Mouse (Mus musculus) left cerebral cortex, postnatal 14 days (tissue): ENCODE measurements around the gene Sh3rf1. TPM values are rescaled to one million over a fixed set of nuclear protein-coding genes. Genes with fewer than 3 reads are reported as not detected.

ENCODE experiments used
- DNase-seq, 2 experiments: peaks; one replicate each; pipeline ENCODE4 v3.0.0; 2021 to 2022; ENCODE audit warnings: low spot score in 2 of 2, mixed read lengths in 1 of 2
- intact Hi-C: fragments of 180-260 bp; cut with DNase I; formaldehyde crosslinking; loops from one replicate; pipeline ENCODE4 v1.15.1; 2025
- total RNA-seq, 2 experiments: library from RNA; stranded (reverse); gene quantifications; 2 replicates each; pipeline ENCODE4 v1.2.3; 2021

Gene Sh3rf1
- total RNA-seq, 2 experiments from 2014 or later: 39.5 to 41.7 TPM

- intact Hi-C loops: no loop called here
- DNase-seq: no peak
Measured at GRCm38 (mm10) chr8:61308896-61309295, 85.2 kb downstream of the Sh3rf1 start.

DNA sequence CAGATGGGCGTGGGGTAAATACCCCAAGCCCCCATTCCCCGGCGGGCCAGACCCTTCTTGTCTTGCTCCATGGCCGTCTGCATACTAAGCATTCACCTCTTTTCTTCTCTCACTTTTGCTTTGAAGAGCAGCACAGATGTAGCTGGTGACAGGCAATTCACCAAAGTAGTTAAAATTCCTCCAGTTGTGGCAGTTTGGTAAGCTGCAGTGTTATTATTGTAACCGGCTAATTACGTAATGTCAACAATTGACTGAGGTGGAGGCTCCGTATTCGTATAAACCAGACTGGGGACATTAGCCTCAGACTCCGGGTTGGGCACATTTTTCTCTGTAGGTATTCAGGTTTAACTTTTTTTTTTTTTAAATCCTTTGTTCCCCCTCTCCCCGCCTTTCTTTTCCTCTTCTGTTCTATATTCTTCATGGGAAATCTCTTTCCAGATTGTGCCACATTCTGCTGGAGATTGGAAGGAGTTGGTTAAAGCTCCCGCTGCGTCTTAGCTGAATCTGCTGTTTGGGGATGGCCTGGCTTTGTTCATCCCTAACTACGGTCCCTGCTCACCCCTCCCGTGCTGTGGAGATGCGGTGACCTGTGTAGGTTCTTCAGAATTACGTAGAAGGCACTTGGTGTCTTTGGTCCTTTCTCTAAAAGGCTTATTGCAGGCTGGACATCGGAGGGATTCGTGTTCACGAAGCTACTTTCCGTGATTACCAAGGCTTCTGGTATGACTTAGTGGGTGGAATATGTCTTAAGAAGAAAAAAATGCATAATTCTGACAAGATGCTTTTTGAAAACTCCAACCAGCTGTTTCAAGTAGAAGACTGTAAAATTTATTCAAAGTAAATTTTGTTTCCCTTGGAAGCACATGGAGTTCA, 86.1 kb downstream of the Sh3rf1 start:
- intact Hi-C loops: no loop called here

DNA sequence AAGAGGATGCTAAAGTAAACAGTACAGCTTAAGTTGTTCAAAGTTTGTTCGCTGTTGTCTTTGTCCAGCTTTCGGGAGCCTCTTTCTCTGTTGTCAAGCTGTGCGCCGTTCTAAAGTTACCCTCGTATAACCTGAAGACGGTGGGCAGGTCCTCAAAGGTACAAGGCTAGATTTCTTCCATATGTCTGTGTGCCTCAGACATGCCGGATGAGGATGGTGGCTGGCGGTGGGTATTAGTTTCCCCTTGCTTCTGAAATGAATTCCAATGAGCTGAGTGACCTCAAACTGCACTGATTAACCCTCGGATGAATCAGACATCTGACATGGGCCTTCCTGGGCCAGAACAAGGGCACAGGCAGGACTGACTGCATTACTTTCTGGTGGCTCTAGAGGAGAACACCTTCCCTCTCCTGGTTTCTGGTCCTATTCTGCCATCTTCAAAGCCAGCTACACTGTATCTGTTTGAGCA, 86.8 kb downstream of the Sh3rf1 start:
- intact Hi-C loops: no loop called here

More for the DNA sequence above, 86.1 kb downstream of the Sh3rf1 start:
- DNase-seq: no peak

GRCm38 (mm10) chr8:61313016-61313415, 89.3 kb downstream of the Sh3rf1 start:
- no peak for DNase-seq
- intact Hi-C loops: no loop called here

More for the DNA sequence above, 86.8 kb downstream of the Sh3rf1 start:
- DNase-seq: no peak

DNA sequence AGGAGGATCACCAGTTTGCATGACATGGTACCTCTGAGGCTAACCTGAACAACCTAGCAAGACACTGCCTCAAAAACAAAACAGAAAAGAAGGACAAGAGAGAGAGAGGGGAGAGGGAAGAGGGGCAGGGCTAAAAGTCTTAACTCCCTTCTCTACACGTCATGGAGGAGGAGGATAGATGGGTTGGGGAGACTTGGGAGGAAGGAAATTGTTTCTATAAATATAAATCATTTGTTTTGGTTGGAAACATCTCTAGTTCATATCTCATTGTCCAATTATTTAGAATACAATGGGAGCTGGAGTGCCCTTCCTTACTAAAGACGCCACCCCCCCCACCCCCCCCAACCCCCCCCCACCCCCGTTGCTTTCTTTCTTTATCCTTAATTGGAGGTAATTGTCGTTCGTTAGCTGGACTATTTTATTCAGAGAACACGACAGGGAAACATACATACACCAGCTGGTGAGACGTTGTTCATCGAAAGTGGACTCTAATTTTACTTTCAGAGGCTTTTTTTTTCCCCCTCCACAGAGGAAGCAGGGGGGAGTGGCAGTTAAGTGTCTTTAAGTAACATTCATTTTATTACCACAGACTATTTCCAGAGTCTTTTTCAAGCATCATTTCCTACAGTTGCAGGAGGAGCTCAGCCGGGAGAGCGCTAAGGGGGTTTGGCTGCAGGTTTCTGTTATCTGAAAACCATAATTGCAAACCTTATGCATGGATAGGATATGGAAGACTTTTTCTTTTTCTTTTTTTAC, 92.5 kb downstream of the Sh3rf1 start:
- intact Hi-C loops: loop anchor here (5.0 kb wide), 1 partner anchor 89 kb away; no protein-coding TSS in a partner anchor
- DNase-seq: no peak

GRCm38 (mm10) chr8:61316813-61317534, 93.3 kb downstream of the Sh3rf1 start:
- intact Hi-C loops: loop anchor here (5.0 kb wide), 1 partner anchor 90 kb away; no protein-coding TSS in a partner anchor
- DNase-seq: no peak

DNA sequence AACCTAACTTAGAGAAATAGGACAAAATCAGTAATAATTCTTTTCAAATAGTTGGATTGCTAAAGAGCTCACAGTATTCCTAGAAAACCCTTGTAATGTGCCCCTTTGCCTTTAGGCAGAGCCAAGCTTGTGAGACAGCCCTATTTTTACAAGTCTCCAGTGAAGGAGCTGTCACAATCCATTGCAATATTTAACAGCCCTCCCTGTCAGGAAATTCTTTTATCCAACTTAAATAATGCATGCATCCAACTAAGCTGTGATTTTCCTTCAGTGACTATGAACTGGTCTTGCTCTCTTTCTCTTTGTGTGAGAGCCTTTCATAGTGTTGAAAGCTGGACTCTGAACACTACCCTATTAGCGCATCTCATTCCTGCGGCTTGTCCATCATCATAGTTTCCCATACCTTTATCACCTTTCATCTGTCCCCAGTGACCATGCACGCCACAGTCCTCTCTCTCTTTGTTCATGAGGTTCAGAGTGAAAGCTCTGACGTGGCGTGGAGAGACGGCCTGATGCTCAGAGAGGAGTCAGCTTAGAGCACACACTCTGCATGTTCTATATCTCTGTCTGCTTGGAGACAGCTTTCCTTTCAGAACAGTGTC, 94.0 kb downstream of the Sh3rf1 start:
- intact Hi-C loops: loop anchor here (5.0 kb wide), 1 partner anchor 90 kb away; no protein-coding TSS in a partner anchor
- no peak for DNase-seq

GRCm38 (mm10) chr8:61321216-61321615, 97.5 kb downstream of the Sh3rf1 start:
- intact Hi-C loops: no loop called here
- DNase-seq: no peak

GRCm38 (mm10) chr8:61321780-61322179, 98.1 kb downstream of the Sh3rf1 start:
- intact Hi-C loops: no loop called here
- DNase-seq: no peak

DNA sequence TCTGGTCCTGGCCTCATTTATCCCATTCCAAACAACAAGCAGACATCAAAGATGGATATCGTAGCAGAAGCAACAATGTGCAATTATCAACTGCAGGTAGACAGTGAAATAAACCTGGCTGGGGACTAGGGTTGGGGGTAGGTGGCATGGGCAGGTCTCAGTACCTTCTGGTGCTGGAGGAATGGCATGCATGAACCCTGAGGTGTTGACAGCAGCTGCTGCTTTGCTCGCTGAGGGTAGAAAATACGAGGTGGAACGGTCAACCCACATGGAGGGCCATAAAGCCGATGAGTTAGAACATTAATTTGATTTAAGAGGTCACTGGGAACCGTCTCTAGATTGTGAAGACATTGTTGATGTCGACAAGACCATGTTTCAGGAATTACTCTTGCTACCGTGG, 98.8 kb downstream of the Sh3rf1 start:
- no peak for DNase-seq
- intact Hi-C loops: no loop called here

DNA sequence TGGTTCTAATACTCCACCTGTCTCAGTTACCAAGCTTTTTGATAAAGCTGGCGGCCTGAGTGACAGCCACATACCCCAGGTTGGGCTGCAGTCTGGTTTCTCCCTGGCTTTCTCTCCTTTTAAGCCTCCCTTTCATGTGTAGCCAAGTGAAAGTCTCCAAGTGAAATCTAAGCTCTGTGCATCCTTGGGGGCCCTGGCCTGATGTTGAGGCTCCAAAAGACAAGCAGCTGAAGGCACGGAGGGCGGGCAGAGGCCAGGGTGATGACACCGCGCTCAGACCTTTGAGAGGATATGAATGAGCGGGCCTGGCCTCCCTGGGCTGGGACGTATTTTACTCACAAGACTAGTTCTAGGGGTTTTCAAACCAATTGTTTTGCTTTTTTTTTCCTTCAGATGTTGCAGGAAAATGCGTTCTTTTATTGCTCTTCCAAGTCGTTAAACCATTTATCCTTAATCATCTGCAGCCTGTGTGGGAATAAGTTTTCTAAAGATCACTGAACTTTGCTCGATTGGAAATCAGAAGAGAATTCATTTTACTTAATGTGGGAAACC, 100.8 kb downstream of the Sh3rf1 start:
- intact Hi-C loops: no loop called here
- DNase-seq: no peak

DNA sequence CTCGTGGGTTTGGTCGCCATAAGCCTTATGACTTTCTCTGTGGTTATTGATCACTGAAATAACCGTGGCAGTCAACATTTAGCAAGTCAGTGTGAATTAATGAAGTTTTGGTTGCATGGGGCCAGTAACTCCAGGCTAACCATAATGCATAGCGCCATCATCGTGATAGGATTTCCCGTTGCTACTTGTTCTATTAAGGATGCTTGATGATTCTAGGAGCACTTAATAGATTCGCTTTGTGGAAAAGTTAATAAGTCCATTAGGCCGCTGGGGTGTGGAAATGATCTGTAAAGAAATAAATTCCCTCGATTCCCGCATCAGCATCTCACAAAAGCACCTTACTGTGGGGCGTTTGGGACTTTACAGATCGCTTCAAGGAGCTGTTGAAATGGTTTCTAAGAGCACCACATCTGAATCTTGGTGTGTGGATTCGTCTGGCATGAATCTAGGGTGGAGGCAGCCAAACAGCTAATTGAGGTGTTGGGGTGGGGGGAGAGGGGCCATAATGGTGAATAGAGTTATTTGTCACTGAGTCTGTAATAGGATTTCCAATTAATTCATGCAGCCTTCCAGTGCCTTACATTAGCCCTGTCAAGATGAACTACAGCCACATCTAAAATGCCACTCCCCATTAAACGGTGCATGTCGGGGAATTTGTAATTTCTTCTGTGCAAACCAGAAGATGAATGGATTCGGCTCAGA, 101.5 kb downstream of the Sh3rf1 start:
- intact Hi-C loops: no loop called here
- DNase-seq: no peak

- no peak for DNase-seq
Measured at GRCm38 (mm10) chr8:61326281-61326680, 102.6 kb downstream of the Sh3rf1 start.

GRCm38 (mm10) chr8:61327333-61327732, 103.7 kb downstream of the Sh3rf1 start:
- intact Hi-C loops: no loop called here
- DNase-seq: no peak

More at GRCm38 (mm10) chr8:61326281-61326680, 102.6 kb downstream of the Sh3rf1 start:
- intact Hi-C loops: no loop called here

DNA sequence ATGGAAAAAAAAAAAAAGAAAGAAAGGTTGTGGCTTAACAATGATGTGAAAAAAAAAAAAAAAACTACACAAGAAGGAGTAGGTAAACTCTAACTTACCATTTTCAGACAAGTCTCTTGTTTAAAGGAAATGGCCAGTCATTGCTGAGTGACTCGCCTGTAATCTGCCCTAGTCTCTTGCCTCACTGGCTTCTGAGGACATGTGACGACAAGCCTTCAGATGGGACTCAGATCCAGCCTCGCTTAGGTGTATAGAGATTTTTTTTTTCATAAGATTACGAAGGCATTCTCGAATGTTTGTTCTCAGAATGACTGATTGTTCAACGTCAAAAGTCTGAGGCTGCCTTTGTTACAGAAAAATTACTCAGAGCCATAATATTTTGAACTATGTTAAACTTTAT, 116.0 kb downstream of the Sh3rf1 start:
- no peak for DNase-seq
- intact Hi-C loops: no loop called here

DNA sequence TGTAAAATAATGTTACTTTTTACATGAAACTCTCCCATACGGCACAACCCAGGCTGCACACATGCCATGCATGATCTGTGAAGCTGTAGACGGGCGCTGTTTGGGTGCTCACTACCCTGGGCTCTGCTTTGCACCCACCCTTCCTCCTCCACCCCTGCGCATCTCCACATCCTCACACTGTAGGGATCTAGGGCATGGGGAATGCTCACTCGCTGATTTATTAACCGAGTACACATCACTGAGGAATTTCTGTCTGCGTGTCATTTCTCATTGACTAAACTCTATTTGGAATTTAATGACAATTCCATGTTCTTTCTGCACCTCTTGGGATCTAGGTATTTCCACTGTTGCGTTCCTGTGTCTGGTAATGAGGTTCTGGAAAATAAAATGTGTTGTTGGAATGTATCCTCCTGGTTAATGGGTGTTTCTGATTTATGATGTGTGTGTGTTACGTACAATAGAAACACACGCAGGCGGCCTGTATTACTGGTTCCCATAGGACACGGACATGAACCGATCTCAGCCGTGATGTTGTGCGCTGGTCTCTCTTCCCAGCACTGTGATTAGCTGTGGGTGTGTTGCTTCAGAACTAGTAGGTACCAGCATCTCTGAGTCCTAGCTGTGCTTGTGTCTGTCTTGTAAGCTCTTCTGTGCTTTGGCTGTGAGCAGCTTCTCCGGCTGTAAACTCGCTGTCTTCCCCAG, 116.8 kb downstream of the Sh3rf1 start:
- intact Hi-C loops: no loop called here
- DNase-seq: no peak

DNA sequence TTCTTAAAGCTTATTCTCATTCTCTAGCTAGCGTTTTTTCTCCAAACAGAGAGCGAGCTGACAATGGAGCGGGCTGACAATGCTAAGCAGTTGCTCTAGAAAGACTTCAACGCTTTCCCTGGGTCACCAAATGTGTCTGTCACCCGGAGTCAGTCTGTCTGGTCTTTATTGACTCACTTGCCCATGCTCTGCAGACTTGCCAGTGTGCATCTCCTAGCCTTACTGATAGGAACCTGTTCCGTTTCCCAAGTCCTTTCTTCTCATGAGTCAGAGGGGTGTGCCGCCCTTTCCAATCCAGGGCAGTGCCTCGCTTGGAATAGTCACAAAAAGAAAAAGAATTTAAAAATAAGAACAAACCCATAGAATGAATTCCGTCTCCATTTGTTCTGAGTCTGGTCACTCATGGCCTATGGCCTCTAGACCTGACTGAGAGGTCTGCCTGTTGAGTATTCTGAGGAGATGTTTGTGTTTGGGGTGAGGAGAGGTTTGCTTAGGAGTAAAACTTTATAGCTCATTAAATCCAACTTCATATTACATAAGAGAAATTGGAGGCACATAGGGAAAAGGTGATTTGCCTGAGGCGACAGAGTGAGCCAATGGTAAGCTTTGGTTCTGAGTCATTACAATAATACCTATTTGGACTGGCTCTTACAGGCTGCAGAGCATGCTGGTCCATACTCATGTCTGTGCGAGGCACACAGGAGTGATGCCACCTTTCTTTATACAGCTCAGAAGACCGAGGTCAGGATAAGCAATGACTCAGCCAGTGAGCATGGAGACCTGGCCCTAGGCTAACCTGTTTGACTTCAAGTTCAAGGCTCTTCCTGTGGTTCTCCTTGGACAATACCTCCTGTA, 118.1 kb downstream of the Sh3rf1 start:
- no peak for DNase-seq
- intact Hi-C loops: no loop called here
